Mouse (Mus musculus) embryonic facial prominence, embryonic 14.5 days (tissue): Measurements from ENCODE around the gene Gm21961. TPM values are rescaled to one million over a fixed set of nuclear protein-coding genes. Genes with fewer than 3 reads are reported as not detected.

Experiments used
- polyA plus RNA-seq: library from polyadenylated mRNA; unstranded; fragments of >200 nt; fragmentation: Nextera tagmentation; extraction: Ambion mirVana; gene quantifications from 2 replicates; pipeline ENCODE4 v1.2.1, GENCODE M21; 2014

The Gm21961 gene
- polyA plus RNA-seq, 1 experiment from 2014 or later, result not detected

Other genes starting within 250 kb of the Gm21961 start
- gene Gm21798, start 197.2 kb downstream of the Gm21961 start, polyA plus RNA-seq, result not detected in 2 replicates